Mouse (Mus musculus): Measurements from ENCODE around the gene Gpr61. TPM values are rescaled to one million over a fixed set of nuclear protein-coding genes. Genes with fewer than 3 reads are reported as not detected.

The Gpr61 gene
- total RNA-seq, 2 experiments from 2014 or later: not detected

DNA sequence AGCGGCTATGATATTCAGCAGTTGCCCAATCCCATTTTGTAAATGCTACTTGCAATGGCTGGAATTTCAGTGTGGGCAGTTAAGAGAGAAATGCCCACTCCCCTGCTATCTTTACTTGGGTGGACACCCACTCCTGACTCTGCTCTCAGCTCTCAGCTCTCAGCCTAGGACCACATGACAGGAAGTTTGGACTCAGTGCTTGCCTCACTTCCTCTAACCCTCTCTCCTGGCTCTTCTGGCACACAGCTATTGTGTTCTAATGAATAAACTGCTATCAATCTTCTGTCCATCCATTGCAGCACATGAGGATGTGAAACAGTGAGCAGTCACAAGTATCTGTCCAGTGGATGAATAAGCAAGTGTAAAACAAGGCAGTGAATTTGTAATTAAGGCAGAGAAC, 22.2 kb downstream of the Gpr61 start:
- ATAC-seq (replicated peaks; ENCODE audit: low FRiP score, poor library complexity, severe bottlenecking): no peak

DNA sequence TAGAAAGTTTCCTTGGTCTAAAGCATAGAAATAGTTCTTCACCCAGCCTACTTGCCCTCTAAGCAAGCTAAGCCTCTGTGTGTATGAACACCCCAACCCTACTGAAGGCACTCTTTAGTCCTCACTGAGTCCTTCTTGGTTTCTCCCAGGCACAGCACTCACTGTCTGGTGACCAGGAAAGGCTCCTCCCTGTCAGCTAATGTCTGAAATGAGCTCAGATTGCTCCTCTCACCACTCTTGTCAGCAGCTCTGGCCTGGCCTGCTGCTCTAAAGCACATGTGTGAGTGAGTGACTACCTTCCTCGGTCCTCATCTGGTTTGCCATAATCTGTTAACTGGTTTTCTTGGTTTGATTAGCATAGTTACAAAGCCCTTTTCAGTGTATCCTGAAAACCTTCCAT, 22.9 kb downstream of the Gpr61 start:
- no peak for ATAC-seq (replicated peaks; ENCODE audit: low FRiP score, poor library complexity, severe bottlenecking)

DNA sequence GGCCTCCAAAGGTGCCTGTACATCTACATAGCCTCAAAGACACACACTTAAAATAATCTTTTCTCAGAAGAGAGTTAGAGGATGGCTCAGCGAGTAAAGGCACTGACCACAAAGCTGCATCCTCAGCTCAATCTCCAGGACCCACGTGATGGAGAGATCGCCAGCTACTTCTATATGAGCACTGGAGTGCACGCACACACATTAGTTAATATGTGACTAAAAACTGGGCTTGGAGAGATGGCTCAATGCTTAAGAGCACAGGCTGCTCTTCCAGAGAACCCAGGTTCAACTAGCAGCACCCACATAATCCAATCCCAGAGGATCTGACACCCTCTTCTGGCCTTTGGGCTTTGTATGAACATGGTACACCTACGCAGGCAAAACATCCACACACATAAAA, 23.5 kb downstream of the Gpr61 start:
- ATAC-seq (replicated peaks; ENCODE audit: low FRiP score, poor library complexity, severe bottlenecking): no peak

DNA sequence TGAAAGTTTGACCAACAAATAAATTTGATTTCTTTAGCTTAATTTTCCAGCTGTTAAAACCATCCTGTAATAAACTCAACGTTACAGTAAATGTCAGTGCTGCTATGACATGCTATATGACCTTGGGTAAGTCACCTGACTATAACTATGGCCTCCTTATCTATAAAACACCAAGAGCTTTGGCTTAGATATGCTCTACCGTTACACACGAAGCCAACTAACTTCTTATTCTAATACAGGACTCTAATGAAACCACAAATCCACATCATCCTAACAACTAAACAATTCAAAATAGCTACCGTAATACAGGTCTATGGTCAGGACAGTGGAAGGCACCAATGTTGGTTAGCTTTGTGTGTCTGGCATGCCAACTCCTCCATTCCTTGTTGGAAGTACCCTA, 24.9 kb downstream of the Gpr61 start:
- ATAC-seq (replicated peaks; ENCODE audit: low FRiP score, poor library complexity, severe bottlenecking): 0 out of 2 replicates have a peak, but pooled peaks have one; percentile 62

DNA sequence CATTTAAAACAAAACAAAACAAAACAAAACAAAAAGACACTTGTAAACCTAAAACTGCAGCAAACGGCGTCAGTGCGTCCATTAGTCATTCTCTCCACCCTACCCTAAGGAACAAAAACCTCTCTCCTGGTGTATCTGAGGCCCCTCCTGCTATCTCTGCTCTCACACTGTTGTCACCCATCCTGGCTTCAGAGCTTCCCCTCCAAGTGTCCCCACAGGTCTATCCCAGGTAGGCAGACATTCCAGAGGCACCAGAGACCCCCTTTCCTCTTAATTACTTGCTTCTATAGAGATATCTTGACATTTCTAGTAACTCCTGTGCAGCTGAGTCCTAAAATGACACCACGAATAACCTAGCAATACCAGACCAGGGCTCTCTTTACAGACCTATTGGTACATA, 25.3 kb downstream of the Gpr61 start:
- ATAC-seq (replicated peaks; ENCODE audit: low FRiP score, poor library complexity, severe bottlenecking): no peak

DNA sequence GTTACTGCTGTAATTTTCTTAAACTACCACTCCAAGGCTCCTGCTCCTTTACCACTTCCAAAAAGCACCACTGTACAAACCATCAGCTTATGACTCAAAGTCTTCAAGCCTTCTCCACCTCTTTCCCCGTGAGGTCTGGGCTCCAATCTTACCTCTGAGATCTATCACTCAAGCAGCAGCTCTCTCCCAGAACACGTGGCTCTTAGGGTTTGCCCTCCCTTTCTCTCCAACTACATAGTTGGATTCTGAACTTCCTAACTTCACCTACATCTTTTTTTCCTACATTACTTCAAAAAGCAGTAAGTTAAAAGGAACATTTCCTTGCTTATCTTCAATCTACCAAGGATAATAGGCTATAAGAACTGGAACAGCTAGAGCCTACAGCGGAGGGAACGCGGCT, 26.2 kb downstream of the Gpr61 start:
- no peak for ATAC-seq (replicated peaks; ENCODE audit: low FRiP score, poor library complexity, severe bottlenecking)

DNA sequence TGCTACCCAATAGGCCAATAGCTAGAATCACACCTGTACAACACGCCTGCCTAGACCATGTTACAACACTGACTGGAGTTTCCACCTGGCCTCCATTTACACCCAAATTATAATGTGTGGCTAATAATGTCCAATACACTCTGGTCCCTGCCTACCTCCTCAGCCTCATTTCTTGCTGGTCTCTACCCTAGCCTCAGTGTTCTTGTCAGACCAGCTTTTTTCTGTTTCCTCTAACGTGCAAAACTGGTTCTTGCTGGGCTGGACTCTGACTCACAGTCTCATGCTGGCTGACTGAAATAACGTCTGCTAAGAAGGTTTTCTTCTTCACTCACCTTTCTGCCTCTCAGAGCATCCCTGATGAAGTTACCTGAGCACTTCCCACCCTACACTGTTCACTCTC, 28.4 kb downstream of the Gpr61 start:
- ATAC-seq (replicated peaks; ENCODE audit: low FRiP score, poor library complexity, severe bottlenecking): no peak

DNA sequence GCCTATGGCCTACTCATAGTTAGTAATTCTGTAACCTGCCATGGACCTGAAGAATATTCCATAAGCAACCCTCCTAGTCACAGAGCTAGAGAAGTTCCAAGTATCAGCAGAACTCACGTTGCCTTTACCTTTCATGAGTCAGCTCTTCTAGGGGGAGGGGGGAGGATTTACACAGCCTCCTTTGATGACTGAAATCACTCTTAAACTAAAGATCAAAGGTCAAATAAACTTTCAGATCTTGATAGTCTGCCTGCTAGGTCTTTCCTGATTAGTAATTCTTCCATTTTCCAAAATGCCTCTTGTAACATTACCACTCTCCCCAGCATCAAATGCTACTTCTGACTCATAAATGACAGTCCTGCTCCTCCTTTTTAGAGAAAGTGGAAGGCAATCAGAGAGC, 30.6 kb downstream of the Gpr61 start:
- no peak for ATAC-seq (replicated peaks; ENCODE audit: low FRiP score, poor library complexity, severe bottlenecking)

DNA sequence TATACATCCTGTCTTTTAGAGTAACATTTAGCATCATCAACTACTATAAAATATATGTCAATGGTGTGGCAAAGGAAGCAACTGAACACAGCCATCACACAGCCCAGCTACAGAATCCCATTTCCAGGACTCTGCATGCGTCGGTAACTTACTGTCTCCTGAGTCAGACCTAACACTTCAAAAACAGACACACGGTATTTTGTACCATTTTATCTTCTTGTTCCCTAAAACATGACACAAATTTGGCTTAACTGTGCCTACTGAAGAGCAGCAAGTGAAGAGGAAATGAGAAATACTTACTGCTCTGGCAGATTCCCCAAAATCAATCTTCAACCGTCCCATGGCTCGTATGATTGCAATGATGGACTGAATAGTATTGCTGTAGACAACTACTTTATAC, 31.4 kb downstream of the Gpr61 start:
- no peak for ATAC-seq (replicated peaks; ENCODE audit: low FRiP score, poor library complexity, severe bottlenecking)

DNA sequence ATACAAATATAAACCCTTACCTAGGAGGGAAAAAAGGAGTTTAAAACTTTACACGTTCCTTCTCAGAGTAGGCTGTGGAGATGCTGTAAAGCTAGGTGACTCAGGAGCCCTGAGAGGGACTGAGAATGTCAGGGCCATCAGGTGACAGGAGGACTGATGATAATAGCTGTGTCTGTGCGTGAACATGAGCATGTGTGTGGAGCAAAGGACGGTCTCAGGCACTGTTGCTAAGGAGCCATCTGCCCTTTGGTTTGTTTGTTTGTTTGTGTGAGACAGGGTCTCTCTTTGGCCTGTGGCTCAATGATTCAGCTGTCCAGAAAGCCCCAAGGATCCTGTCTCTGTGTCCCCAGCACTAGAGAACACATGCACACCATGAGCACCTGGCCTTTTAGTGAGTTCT, 33.6 kb downstream of the Gpr61 start:
- no peak for ATAC-seq (replicated peaks; ENCODE audit: low FRiP score, poor library complexity, severe bottlenecking)

DNA sequence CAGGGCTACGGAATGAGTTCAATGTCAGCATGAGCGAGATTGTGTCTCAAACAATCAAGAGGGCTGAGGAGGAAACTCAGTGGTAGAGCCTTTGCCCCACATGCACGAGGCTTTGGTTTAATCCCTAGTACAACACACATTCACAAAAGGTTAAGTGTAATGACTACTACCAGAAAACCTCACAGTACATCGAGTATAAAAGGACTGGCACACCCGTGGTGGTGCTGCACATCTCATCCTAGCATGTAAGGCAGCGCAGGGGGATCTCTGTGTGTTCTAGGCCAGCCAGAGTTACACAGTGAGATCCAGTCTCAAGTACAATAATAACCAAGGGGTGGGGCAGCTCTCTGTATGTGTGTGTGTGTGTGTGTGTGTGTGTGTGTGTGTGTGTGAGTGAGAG, 37.2 kb downstream of the Gpr61 start:
- ATAC-seq (replicated peaks; ENCODE audit: low FRiP score, poor library complexity, severe bottlenecking): no peak

DNA sequence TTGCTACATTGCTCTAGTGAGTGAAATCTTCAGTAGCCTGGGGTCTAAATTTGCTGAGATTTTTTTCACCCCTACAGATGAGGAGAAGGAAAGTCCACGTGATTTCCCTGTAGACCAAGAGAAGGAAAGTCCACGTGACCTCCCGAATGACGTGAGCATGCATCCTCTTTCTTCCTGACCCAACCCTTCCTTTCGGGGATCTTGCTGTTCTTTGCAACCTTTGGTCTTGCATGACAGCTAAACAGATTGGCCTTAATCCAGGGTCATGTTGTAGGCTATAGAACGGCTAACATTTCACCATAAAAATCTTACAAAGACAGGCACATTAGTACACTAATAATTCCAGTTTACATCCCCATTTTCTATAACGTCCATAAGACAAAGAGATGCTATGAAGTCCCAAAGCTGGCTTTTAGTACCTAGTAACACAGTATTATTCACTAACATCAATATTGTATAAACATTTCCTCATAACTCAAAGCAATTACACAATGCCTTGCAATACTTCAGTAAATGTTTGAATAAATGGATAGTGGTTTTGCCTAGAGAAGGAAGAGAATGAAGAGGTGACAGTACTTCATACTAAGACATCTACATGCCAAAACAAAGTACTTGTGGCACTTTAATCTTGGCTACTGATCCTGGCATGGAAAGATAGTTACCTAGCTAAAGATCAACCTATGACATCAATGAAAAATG, 40.9 kb downstream of the Gpr61 start:
- no peak for ATAC-seq (replicated peaks; ENCODE audit: low FRiP score, poor library complexity, severe bottlenecking)

DNA sequence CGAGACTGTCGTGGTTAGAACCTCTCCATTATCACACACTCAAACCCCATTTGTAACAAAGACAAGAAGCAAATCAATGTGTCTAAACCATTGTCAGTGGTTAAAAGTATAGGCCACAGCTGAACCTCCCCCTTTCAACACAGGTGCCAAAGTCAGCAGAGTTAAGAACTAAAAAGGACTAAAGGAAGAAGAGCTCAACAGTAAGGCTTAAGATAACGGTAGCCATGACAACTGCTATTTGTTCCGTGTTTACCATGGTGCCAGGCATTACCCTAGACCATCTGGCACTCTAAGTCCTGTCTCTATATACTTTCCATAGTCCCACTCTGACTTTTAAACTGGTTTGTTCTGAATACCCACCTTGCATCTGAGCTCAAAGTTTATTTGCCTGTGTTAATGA, 42.0 kb downstream of the Gpr61 start:
- no peak for ATAC-seq (replicated peaks; ENCODE audit: low FRiP score, poor library complexity, severe bottlenecking)

DNA sequence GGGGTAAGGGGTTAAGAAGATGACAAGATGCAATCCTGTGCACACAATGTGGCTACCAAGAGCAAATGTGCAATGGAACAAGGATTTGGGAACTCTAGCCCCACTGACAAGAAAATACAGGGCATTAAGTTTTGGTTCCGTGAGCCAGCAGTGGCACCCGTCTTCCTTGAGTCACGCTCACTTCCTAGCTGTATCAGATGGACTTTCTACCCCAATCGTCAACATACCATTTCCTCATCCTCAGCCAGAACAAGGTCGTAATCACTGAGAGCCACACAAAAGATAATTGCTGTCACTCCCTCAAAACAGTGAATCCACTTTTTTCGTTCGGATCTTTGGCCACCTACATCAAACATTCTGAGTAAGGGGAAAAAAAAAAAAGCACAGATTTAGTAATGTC, 42.4 kb downstream of the Gpr61 start:
- ATAC-seq (replicated peaks; ENCODE audit: low FRiP score, poor library complexity, severe bottlenecking): no peak

DNA sequence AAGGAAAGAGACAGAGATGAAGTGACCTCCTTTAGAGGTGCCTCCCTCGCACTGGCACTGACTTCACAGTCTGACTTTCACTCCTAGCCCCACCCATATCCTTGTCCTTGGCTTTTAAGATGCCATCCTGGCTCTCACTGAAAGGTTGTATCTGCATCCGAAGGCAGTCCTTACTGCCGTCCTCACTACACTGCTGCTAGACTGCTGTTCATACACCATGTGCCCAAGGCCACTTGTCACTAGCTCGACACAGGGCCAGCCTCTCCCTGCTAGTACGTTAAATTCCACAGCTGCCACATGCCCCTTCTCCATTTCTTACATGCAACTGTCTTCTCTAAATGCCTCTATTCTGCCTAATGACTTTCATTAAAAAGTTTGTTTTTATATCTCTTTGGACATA, 43.4 kb downstream of the Gpr61 start:
- no peak for ATAC-seq (replicated peaks; ENCODE audit: low FRiP score, poor library complexity, severe bottlenecking)

DNA sequence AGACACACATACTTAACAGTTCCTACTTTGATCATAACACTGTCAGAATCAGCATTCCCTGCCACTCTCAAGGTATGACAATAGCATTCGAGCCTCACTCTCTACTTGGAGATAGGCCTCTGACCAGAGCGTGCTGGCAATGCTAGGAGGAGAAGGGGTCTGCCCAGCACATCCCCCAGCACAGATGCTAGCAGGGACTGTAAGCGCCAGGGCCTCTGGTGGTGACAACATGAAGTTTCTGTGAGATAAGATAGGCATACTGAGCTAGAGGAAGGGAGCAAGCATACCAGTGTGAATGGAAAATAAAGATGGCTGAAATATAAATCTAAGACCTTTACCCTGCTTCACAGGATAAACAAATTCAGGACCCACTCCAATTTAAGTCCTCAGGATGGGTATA, 49.4 kb downstream of the Gpr61 start:
- ATAC-seq (replicated peaks; ENCODE audit: low FRiP score, poor library complexity, severe bottlenecking): no peak

DNA sequence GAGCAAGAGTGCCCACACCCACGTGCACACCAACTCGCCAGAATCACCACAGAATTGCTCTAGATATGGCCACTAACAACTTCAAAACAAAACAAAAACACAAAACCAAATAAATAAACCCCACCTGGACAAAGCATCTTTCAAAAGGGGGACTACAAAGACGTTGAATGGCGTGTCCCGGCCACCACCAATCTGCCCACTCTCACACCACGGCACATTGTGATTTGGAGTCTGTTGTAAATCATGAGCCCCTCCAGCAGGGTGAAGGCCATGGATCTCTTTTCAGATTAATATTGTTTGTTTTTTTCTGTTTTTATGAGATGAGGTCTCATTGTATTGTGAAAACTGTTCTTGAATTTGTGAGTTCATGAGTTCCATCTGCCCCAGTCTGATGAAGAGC, 52.6 kb downstream of the Gpr61 start:
- ATAC-seq (replicated peaks; ENCODE audit: low FRiP score, poor library complexity, severe bottlenecking): no peak

DNA sequence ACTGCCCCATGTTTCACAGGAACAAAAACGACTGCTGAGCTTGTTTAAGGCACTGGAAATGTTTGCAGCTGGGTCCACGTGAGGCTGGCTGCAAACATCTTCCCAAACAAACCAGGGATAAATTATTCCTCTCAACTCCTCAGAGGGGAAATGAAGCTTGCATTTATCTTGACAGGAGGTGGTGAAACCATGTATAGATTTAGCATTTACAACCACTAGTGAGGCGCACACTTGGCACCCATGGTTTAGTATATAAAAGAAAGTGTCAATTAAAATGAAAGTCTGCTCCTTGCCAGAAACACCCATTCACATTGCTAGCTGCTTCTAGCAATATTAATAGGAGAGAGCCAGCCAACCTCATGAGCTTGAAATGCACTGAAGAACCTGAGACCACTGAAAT, 53.1 kb downstream of the Gpr61 start:
- no peak for ATAC-seq (replicated peaks; ENCODE audit: low FRiP score, poor library complexity, severe bottlenecking)

All from erythroid progenitor cell, adult 5-6 weeks (primary cell).